Mouse (Mus musculus) gastrocnemius, postnatal 36 days (tissue): ENCODE results near the gene Slc7a11. TPM values are rescaled to one million over a fixed set of nuclear protein-coding genes. Genes with fewer than 3 reads are reported as not detected.
"Not testable (repeated sequence)": the region's sequence is repeated elsewhere in the genome, so short reads cannot be mapped to it uniquely, and the experiment has no call there.

Experiments used
- DNase-seq, 2 experiments: peaks; one replicate each; pipeline ENCODE4 v3.0.0; 2022
- intact Hi-C: fragments of 180-260 bp; cut with DNase I; formaldehyde crosslinking; loops from one replicate; pipeline ENCODE4 v1.15.1; 2025
- long read RNA-seq, 2 experiments: library from polyadenylated mRNA; stranded (forward); transcript quantifications; one replicate each; pipeline ENCODE4 v2.0.0; 2021
- total RNA-seq, 2 experiments: library from RNA; stranded (reverse); gene quantifications; 2 replicates each; pipeline ENCODE4 v1.2.3; 2021

Gene Slc7a11
- total RNA-seq: under 1 TPM; 0.20 to 0.36 TPM
- long read RNA-seq, experiment 1: 0 reads
- long read RNA-seq, experiment 2, partial matches to known transcripts: 0 of 5 reads
- long read RNA-seq, experiment 2, other reads (novel, unspliced or antisense): 5 of 5 reads

- no peak for DNase-seq
Measured at GRCm38 (mm10) chr3:50443421-50443916, at the start of gene Slc7a11. TSS of gene Slc7a11 (minus strand) at chr3:50443614.

DNA sequence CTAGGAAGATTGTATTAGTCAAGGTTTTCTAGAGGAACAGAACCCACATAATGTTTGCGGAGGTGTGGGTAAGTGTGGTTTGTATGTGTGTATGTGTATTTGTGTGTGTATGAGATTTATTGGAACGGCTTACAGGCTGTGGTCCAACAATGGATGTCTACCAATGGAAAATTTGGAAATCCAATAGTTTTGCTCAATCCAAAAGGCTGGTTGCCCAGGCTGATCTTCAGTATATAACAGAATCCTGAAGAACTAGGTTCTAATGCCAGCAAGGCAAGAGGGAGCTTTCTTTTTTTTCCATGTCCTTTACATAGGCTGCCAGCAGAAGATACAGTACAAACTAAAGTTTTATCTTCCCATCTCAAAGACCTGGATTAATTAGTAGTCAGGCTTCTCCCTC is 48.3 kb upstream of the Slc7a11 start:
- intact Hi-C loops: no loop called here
- DNase-seq: no peak

More at GRCm38 (mm10) chr3:50443421-50443916, at the start of gene Slc7a11:
- intact Hi-C loops: no loop called here

GRCm38 (mm10) chr3:50484076-50484475 is 40.7 kb upstream of the Slc7a11 start:
- intact Hi-C loops: no loop called here
- no peak for DNase-seq

DNA sequence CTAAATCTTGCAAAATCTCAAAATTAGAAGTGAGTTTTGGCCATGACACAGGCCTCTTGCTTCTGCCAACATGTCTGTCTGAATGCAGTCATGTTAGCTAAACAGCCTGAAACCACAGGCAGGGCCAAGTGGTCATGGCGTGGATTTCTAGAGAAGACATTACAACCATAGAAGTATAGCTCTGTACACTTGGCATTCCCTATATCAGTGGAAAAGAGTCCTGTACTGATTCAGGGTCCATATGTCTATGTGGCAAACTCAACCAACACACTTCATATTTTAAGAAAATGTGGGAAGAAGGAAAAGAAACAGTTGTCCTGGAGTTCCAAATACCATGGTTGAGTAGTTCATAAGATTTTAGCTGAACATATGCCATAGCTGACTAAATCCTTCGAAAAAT is 18.8 kb upstream of the Slc7a11 start:
- intact Hi-C loops: no loop called here
- no peak for DNase-seq

- intact Hi-C loops: no loop called here
- DNase-seq: no peak
Measured at GRCm38 (mm10) chr3:50457136-50457535, 13.7 kb upstream of the Slc7a11 start.

DNA sequence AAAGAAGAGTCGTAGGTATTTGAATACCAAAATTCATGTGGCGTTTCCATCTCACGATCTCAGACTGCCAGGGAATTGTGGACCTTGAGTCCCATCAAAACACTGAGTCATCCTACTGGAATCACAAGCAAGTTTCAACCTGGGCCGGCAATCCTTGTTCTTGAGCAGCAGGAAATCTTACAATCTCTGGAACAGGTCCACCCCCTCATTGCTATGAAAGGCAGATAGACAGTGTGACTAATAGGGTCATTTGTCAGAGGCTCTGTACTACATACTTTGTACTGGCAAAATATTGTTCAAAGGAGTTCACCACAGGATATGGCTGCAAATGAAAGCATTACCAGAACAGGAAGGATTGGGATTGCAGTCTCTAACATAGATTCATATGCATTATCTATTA is 13.2 kb upstream of the Slc7a11 start:
- DNase-seq: no peak
- intact Hi-C loops: no loop called here

- DNase-seq: no peak
- intact Hi-C loops: no loop called here
Measured at GRCm38 (mm10) chr3:50456023-50456422, 12.6 kb upstream of the Slc7a11 start.

- DNase-seq: no peak
- intact Hi-C loops: no loop called here
Measured at GRCm38 (mm10) chr3:50445050-50445775, 1.8 kb upstream of the Slc7a11 start.

- intact Hi-C loops: no loop called here
- no peak for DNase-seq
Measured at GRCm38 (mm10) chr3:50443942-50444341, 528 bp upstream of the Slc7a11 start.

DNA sequence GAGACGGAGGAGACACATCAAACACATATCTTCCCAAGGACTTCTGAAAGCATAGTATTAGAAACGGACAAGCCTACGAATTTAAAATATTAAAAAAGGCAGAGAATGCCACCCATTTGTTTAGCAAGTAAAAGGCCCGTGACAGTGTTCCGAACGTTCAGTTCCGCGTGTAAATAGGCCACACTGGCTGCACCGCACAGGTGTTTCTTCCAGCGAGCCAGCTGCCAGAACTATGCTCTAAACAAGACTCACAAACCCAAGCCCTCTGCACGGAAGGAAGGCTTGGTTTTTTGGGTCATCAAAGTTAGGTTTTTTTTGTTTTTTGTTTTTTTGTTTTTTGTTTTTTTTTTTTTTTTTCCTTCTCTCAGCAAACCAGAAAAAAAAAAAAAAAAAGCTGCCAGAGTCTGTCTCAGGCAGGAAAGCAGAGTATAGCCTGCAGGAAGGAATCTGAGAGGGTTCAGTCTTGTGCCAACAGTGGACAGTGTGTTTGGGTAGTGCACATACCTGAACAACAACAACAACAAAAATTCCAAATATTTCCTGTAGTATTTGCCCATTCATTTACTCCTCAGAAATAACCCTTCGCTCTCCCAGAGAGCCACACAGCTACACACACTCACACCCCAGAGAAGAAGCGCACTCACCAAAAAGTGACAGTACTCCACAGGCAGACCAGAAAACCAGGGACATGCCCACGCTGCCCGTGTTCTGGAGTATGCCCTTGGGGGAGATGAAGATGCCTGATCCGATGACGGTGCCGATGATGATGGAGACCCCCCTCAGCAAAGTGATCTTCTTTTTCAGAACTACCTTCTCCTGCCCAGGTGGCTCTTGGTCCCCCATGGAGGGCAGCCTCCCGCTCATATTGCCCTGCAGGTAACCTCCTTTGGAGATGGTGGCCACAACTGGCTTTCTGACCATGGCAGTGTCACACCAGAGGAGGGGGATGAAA is 797 bp downstream of the Slc7a11 start:
- DNase-seq: no peak
- intact Hi-C loops: no loop called here

DNA sequence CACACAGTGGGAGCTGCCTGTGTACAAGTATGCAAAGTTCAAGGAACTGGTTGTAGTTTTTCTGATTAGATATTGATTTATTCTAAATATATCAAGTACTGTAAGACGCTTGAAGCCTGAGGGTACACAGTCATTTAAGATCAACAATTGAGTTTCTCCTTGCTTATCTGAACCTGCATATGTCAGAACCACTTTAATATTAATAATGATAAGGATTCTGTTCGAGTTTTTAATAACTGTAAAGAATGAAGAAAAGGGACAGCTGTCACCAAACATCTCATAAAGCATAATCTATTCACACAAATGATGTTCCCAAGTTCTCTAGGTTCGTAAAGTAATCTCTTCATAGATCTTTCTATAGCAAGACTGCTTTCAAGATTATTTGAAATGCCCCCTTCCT is 2.1 kb downstream of the Slc7a11 start:
- no peak for DNase-seq
- intact Hi-C loops: no loop called here

DNA sequence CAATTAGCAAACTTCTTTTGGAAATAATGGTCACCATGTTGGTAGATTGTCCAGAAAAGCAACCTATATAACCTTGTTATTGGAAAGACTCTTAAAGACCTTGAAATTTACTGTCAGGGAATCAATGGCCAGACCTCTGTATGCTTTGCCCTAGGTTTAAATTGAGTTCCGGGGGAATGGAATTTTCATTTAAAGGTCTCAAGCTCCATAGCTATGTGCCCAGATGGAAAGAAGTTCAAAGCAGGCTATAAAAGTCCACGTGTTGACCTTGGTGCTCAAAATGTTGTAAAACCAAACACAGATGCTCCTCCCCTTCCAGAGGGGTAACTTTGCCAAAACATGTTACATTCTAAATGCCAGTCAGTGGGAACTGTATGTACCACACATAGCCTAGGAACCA is 3.0 kb downstream of the Slc7a11 start:
- DNase-seq: no peak
- intact Hi-C loops: no loop called here

DNA sequence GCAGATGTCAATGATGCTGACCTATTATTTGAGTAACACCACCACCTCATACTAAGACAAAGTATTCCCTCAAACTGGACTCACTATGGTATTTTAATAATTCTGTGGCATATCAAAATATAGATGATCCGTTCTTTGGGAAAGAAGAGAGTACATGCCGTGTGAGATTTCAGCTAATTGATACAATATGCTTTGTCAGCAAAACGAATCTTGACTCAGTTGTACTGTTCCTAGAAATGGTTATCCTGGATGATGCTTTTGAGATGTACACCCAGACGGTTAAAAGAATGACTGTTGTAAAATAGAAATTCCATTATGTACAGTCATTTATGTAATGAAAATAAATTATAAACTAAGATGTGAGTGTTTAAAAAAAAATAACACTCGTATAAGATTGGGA is 4.0 kb downstream of the Slc7a11 start:
- no peak for DNase-seq
- intact Hi-C loops: no loop called here

- intact Hi-C loops: no loop called here
- DNase-seq: no peak
Measured at GRCm38 (mm10) chr3:50438520-50439253, 4.7 kb downstream of the Slc7a11 start.

DNA sequence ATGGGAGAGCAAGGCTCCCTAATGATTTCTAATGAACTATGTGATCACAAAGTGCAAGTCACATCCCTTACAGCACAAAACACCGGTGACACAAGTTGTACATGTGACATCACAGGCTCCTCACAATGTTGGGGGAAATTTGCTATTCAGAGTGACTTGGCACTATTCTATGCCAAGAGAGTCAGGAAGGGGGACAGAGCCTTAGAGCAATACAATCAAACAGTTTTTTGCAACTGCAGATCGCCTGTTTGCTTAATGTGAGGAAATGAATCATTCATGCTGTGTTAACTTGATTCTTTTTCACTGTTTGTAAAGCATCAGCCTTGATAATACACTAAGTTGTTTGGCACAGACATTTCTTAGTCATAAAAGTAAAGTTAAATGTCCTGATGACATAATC is 5.3 kb downstream of the Slc7a11 start:
- DNase-seq, intact Hi-C loops: not testable (repeated sequence)

- DNase-seq, intact Hi-C loops: not testable (repeated sequence)
Measured at GRCm38 (mm10) chr3:50436409-50436808, 7.0 kb downstream of the Slc7a11 start.

- intact Hi-C loops: no loop called here
- DNase-seq: no peak
Measured at GRCm38 (mm10) chr3:50433831-50434230, 9.6 kb downstream of the Slc7a11 start.

DNA sequence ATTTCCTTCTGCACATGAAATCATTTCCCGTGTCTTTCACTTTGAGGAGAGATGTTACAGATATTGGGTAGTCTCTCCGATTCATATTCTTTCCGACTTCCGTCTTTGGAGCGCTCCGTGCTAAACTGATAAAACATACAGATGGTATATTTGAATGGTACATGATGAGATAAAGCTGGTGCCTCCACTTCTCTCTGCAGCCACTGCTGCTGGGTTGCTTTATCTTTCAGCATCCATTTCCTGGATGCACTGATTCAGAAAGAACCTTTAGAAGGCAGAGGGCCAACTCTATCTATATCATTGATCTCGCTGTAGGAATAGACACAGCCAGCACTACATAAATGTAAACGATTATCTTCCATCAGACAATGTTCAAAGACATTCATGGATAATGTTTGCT is 12.6 kb downstream of the Slc7a11 start:
- intact Hi-C loops: no loop called here
- no peak for DNase-seq

DNA sequence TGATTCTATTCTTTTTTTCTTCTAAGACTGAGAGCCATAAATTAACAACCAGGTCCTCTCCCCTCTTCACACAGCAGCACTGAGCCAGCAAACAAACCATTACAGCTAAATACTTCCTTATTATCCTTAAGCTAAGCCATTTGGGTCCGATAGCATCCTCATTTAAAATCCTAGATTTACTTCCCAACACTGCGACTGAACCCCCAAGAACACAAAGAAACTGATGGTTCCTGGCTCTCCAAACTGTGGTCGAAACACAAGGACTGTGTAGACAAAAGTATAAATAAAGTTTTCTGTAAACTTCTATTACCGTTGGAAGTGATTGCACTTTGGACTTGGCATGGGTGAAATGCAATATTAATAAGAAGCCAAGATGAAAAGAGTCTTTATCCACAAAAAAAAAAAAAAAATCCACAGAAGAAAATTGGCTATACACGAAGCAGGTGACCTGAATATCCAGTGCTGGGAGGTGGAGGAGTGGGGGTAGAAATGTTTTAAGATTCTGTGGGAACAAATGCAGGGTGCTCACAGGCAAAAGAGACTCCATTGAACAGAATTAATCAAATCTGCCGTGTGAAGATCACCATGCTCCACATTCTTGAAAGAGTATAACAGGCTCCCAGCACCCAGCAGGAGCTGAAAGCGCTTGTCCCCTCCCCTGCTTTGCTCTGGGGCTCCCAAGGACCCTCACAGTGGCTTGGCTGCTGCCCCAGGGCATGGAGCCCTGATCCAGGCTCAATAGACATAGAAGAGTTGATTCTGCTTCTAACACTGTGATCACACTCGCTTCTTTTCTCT is 21.7 kb downstream of the Slc7a11 start:
- intact Hi-C loops: no loop called here

DNA sequence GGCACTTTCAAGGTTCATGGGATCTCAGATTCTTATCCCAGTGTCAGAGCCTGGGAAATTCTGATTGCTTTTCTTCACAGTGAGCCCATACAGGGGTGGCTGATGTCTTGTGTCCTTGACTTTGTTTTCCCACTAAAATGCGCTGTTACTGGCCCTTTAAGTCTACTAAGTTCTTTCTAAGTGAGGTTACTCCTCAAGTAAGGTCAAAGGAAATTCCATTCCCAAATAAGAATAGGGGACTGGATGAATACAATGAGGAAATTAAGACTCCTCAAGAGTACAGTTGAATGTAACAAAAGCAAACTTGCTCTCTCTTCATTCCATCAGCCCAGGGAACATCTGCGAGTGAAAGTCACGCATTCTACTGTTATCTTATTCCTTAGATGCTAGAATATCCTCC is 24.3 kb downstream of the Slc7a11 start:
- intact Hi-C loops: no loop called here

More for the DNA sequence above, 21.7 kb downstream of the Slc7a11 start:
- no peak for DNase-seq

More for the DNA sequence above, 24.3 kb downstream of the Slc7a11 start:
- DNase-seq: no peak
